Mouse (Mus musculus): ENCODE data around the gene Mip.
A peak's percentile ranks its signal among the peaks of the same experiment; 100 is the strongest.
"Not testable (repeated sequence)": the region's sequence is repeated elsewhere in the genome, so short reads cannot be mapped to it uniquely, and the experiment has no call there.

The Mip gene

DNA sequence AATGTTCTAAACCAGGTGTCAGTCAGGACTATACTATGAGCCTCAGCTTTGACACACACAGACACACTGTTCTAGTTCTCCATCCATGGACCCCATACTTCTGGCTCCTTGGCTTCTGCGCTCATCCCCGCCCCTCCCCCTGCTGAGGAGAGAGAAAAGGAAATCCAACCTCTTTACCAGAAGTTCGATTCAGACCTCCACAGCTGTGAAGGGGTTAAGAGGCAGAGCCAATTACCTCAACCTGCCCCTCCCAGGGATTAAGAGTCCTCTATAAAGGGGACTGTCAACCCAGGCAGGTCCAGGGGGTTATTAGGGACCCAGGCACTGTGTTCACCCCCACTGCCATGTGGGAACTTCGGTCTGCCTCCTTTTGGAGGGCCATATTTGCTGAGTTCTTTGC lies at the start of gene Mip:
Gene Mip (plus strand): TSS at position 301 of the 400 bp plus-strand sequence.
- DNase-seq: no peak

GRCm38 (mm10) chr10:128175996-128176755 lies 49.5 kb upstream of the Mip start:
- peak; percentile 82 for DNase-seq

DNA sequence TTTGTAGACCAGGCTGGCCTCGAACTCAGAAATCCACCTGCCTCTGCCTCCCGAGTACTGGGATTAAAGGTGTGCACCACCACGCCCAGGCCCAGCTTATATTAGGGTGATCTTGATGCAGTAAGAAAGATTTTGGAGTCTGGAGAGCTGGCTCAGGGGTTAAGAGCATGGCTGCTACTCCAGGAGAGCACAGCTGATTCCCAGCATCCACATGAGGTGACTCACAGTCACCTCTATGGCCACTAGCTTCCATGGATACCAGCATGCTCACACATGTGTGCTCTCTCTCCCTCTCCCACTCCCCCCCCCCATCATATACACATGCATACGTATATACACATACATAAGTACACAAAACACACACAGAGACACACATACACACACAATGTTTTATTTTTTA lies 48.3 kb upstream of the Mip start:
- DNase-seq: no peak

- DNase-seq: peak; percentile 65
Observed at GRCm38 (mm10) chr10:128179989-128180388, 45.6 kb upstream of the Mip start, which contains the start of gene Rbms2. Rbms2 (minus strand) TSS chr10:128180297.

DNA sequence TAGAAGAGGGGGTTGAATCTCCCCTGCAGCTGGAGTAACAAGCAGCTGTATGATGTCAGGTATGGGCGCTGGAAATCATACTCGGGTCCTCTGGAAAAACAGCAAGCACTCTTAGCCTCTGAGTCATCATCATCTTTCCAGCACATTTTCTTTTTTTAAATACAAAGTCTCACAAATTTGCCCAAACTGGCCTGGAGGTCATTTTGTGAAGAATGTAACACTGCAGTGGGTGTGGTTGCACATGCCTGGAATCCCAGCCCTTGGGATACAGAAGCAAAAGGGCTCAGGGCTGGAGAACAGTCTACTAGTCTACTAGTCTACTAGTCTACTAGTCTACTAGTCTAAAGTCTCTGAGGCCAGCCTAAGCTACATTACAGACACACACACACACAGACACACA lies 41.3 kb upstream of the Mip start:
- no peak for DNase-seq

DNA sequence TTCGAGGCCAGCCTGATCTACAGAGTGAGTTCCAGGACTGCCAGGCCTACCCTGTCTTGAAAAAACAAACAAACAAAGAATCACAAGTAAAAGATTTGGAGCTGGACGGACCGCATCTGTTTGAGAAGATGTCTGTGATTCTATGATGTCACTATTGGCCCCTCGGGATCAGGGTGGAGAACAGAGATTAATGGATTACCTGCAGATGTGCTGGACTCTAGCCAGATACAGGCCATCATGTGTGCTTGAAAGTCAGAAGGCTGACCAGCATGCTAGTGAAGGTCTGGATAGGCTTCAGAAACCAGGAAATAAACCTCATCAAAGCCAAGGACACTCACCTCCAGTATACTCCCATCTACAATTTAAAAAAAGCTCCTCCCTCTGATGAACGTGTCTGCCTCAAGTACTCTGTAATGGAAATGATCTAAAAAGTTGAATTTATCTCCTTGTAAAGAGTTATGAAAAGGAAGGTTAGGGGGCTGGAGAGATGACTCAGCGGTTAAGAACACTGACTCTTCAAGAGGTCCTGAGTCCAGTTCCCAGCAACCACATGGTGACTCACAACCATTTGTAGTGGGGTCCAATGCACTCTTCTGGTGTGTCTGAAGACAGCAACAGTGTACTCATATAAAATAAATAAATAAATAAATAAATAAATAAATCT lies 40.2 kb upstream of the Mip start:
- peak; percentile 24 for DNase-seq

DNA sequence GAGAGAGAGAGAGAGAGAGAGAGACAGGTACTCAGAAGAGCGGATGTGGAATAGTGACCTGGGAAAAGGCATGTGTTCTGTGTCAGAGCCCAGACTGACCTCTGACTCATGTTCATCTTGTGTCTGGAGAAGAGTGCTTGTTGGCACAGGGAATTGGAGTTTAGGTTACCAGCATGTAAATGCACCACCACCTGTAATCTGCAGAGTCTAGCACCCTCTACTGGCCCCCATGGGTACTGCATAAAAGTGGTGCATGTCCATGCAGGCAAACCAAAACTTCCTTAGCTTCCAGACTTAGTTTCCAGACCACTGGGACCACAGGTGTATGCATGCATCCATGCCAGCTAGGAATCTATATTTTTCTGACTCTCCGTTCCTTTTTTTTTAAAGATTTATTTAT lies 39.7 kb upstream of the Mip start:
- DNase-seq: peak; percentile 87

DNA sequence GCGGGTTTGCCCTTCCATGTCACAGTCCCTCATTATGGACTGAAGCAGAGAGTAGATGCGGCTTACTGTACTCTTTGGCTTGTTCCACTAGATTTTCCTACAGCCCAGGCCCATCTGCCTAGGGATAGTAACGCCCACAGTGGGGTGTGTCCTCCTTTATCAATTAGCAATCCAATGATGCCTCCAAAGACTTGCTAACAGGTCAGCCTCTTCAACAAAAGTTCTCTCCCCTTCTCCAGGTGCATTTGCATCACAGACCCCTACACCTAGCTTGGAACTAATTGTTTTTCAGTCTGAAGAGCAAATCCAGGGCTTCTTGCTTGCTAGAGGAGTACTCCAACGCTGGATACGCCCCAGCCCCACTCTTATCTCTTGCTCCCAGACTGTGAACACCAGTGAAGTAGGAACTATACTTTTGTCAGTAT lies 38.4 kb upstream of the Mip start:
- no peak for DNase-seq

- DNase-seq: peak; percentile 84
Observed at GRCm38 (mm10) chr10:128188242-128188877, 37.3 kb upstream of the Mip start.

DNA sequence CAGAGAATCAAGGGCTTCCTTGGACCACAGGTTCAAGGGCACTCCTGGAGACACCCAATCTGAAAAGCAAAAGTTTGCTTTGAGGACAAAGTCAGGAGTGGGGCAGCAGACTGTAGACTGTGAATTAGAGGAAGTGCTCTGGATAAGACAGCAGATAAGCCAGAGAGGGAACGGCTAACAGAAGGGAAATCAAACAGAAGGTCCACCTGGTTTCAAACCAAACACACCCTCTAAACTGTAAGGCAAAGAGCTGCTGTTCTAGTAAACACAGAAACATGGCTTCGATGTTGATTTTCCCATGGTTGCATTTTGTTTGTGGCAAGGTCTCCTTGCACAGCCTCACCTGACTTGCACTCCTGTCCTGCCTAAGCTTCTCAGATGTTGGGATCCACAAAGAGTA lies 34.2 kb upstream of the Mip start:
- no peak for DNase-seq

- not testable (repeated sequence) for DNase-seq
Observed at GRCm38 (mm10) chr10:128192030-128192766, 33.4 kb upstream of the Mip start.

DNA sequence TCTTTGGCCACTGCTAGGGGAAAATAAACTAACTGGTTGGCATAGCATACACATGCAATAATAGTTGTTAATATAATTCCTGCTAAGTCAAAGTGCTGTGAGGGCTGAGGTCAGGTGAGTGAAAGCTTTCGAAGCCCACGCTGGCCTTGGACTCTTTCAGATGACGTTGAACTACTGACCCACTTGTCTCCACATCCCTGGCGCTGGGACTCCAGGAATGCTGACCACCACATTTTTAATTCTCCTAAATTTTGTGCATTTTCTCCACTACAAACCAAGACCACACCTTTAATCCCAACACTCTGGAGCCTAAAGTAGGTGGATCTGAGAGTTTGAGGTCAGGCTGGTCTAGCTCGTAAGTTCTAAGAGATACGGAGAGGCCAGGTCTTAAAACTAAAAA lies 32.5 kb upstream of the Mip start:
- DNase-seq: no peak

DNA sequence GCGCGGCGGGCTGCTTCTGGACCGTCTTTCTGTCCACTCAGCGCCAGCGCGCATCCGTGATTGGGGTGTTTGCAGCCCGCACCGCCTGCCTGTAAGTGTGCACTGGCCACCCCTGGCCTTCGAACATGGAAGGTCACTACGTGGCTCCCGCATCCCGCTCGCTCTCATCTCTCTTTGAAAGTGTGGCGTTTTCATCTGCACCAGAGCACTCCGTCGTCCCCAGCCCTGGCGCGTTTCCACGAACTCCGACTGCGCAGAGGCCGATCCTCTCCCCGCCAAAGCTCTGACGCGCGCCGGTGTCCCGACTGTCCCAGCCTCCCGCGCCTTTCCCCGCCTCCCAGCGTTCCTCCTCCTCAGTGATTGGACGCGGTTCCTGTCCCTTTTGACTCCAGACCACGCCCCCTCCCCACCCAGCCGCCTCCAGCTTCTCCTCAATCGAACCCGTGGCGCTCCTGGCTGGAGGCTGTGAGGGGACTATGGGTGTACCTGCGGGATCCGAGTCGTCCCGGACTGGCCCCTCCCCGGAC lies 31.6 kb upstream of the Mip start, which contains the start of gene Gls2:
Gene Gls2 (plus strand): TSS at position 434 of the 527 bp plus-strand sequence.
- peak; percentile 97 for DNase-seq

GRCm38 (mm10) chr10:128194551-128195461 lies 30.8 kb upstream of the Mip start:
- no peak for DNase-seq

GRCm38 (mm10) chr10:128201856-128202255 lies 23.8 kb upstream of the Mip start:
- no peak for DNase-seq

- DNase-seq: no peak
Observed at GRCm38 (mm10) chr10:128204941-128205340, 20.7 kb upstream of the Mip start.

GRCm38 (mm10) chr10:128208326-128208725 lies 17.3 kb upstream of the Mip start:
- no peak for DNase-seq

DNA sequence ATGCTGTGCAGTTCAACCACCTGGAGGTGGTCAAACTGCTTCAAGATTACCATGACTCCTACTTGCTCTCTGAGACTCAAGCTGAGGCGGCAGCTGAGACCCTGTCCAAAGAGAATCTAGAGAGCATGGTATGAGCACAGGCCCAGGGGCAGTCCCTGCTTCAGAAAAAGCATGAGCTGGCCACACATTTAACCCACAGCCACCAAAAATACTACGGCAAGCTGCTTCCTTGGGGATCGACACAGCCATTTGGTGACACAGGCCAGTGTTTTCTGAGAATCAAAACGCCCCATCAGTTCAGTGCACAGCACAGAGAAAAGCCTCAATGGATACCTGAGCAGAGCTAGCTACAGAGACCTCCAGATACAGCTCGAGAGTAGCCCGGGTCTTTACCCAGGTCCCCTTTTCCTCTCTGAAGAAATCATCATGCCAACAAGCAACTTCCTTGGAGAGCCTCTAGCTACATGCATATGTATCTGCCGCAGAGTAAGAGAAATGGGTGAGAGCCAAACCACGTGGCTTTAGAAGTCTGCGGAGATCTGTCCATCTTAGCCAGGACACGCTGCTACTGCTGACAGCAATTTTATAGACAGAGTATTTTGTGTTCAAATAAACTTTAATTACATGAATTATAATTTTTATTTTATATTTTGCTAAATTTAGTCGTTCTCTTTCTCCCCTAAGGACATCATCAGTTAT lies 16.2 kb upstream of the Mip start:
- no peak for DNase-seq

- DNase-seq: no peak
Observed at GRCm38 (mm10) chr10:128210131-128210530, 15.5 kb upstream of the Mip start.

- DNase-seq: peak; percentile 7
Observed at GRCm38 (mm10) chr10:128210954-128211353, 14.7 kb upstream of the Mip start.

All from kidney, postnatal 14 days (tissue).